Mouse (Mus musculus) neutrophil, adult 5-6 weeks (primary cell): ENCODE data around the gene Acyp1. TPM values are rescaled to one million over a fixed set of nuclear protein-coding genes. Genes with fewer than 3 reads are reported as not detected.
"Not testable (repeated sequence)": the region's sequence is repeated elsewhere in the genome, so short reads cannot be mapped to it uniquely, and the experiment has no call there.

Source experiments
- ATAC-seq: fragments of 151-379, 151-347 bp; 2 replicates; pipeline ENCODE4 v1.8.0; 2017; ENCODE audit warnings: mild to moderate bottlenecking, moderate TSS enrichment; ENCODE audit not compliant: insufficient number of reproducible peaks, poor library complexity, low FRiP score, severe bottlenecking; ENCODE audit errors: extremely low read depth
- total RNA-seq: library from RNA; stranded (forward); fragments of 200-1000 nt; gene quantifications from 2 replicates; pipeline ENCODE4 v1.2.3, GENCODE M21; 2017

Acyp1 gene
- total RNA-seq, 1 experiment from 2014 or later, result 32.4 TPM

- ATAC-seq, result peak; percentile 17; the same call in 1 of the 2 replicates
These were observed 1.3 kb downstream of the Acyp1 start for GRCm38 (mm10) chr12:85286941-85287340.

- no peak for ATAC-seq
These were observed 3.2 kb downstream of the Acyp1 start for GRCm38 (mm10) chr12:85284996-85285395.

GRCm38 (mm10) chr12:85284331-85284730 lies 3.9 kb downstream of the Acyp1 start:
- ATAC-seq, result no peak

GRCm38 (mm10) chr12:85281756-85282155 lies 6.5 kb downstream of the Acyp1 start:
- ATAC-seq, result not testable (repeated sequence)

GRCm38 (mm10) chr12:85280845-85281651 lies 7.2 kb downstream of the Acyp1 start:
- ATAC-seq, result no peak

- ATAC-seq, result peak; percentile 97
These were observed 8.0 kb downstream of the Acyp1 start for GRCm38 (mm10) chr12:85280105-85280844.

GRCm38 (mm10) chr12:85279396-85280080 lies 8.7 kb downstream of the Acyp1 start:
- ATAC-seq, result no peak

- ATAC-seq, result no peak
These were observed 9.3 kb downstream of the Acyp1 start for GRCm38 (mm10) chr12:85278919-85279318.

GRCm38 (mm10) chr12:85276273-85276672 lies 12.0 kb downstream of the Acyp1 start:
- ATAC-seq, result no peak

GRCm38 (mm10) chr12:85273508-85273907 lies 14.7 kb downstream of the Acyp1 start:
- no peak for ATAC-seq

- no peak for ATAC-seq
These were observed 16.4 kb downstream of the Acyp1 start for GRCm38 (mm10) chr12:85271843-85272206.

GRCm38 (mm10) chr12:85271132-85271842 lies 17.0 kb downstream of the Acyp1 start:
- no peak for ATAC-seq

GRCm38 (mm10) chr12:85270319-85270718 lies 17.9 kb downstream of the Acyp1 start, which contains the start of gene Mlh3:
Gene Mlh3, minus strand, starts transcription at chr12:85270599.
- peak; percentile 82 for ATAC-seq

- ATAC-seq, result no peak
These were observed 18.4 kb downstream of the Acyp1 start for GRCm38 (mm10) chr12:85269821-85270220.

GRCm38 (mm10) chr12:85266248-85266647 lies 22.0 kb downstream of the Acyp1 start:
- ATAC-seq, result no peak

GRCm38 (mm10) chr12:85264940-85265339 lies 23.3 kb downstream of the Acyp1 start:
- ATAC-seq, result no peak

- ATAC-seq, result no peak
These were observed 23.7 kb downstream of the Acyp1 start for GRCm38 (mm10) chr12:85264531-85264930.

GRCm38 (mm10) chr12:85263190-85263589 lies 25.0 kb downstream of the Acyp1 start:
- no peak for ATAC-seq

- ATAC-seq, result no peak
These were observed 25.7 kb downstream of the Acyp1 start for GRCm38 (mm10) chr12:85262489-85262888.
